Mouse (Mus musculus) intestine, embryonic 16.5 days (tissue): ENCODE data around the gene Gm17349. TPM values are rescaled to one million over a fixed set of nuclear protein-coding genes. Genes with fewer than 3 reads are reported as not detected.
"Not testable (repeated sequence)": the region's sequence is repeated elsewhere in the genome, so short reads cannot be mapped to it uniquely, and the experiment has no call there.

ENCODE experiments used
- ATAC-seq: fragments of 200-750 bp; cut with Nextera tagmentation; 2 replicates; pipeline ENCODE4 v1.8.0; 2017; ENCODE audit warnings: moderate TSS enrichment, moderate library complexity
- H3K27ac ChIP-seq: fragments of 300-500 bp; sonication (generic); 2 replicates; pipeline ENCODE4 v1.5.1; 2014; ENCODE audit warnings: mild to moderate bottlenecking, low read length
- H3K27me3 ChIP-seq: fragments of 300-500 bp; sonication (generic); replicated peaks from 2 replicates; pipeline ENCODE4 v1.6.1; 2014; ENCODE audit warnings: low read length, control low read depth, mixed read lengths; ENCODE audit not compliant: control insufficient read depth, insufficient read depth
- H3K36me3 ChIP-seq: fragments of 300-500 bp; sonication (generic); 2 replicates; pipeline ENCODE4 v1.6.1; 2014; ENCODE audit warnings: low read length, control low read depth; ENCODE audit not compliant: control insufficient read depth, insufficient read depth
- H3K4me1 ChIP-seq: fragments of 300-500 bp; sonication (generic); 2 replicates; pipeline ENCODE4 v1.6.1; 2014; ENCODE audit warnings: low read length, control low read depth, mixed read lengths; ENCODE audit not compliant: control insufficient read depth, insufficient read depth
- H3K4me2 ChIP-seq: fragments of 300-500 bp; sonication (generic); 2 replicates; pipeline ENCODE4 v1.6.1; 2014; ENCODE audit warnings: low read depth, low read length, control low read depth
- H3K4me3 ChIP-seq: fragments of 300-500 bp; sonication (generic); 2 replicates; pipeline ENCODE4 v1.5.1; 2014; ENCODE audit warnings: mild to moderate bottlenecking, low read length
- H3K9ac ChIP-seq: fragments of 300-500 bp; sonication (generic); 2 replicates; pipeline ENCODE4 v1.6.1; 2014; ENCODE audit warnings: low read depth, low read length
- H3K9me3 ChIP-seq: fragments of 300-500 bp; sonication (generic); 2 replicates; pipeline ENCODE4 v1.6.1; 2016; ENCODE audit warnings: low read length, control low read depth; ENCODE audit not compliant: control insufficient read depth
- WGBS: fragments of 180-500 bp; shearing (Covaris S2); extraction: QIAGEN DNeasy Blood & Tissue Kit; methylation state at CpG from one replicate; pipeline ENCODE4 v1.1.7; 2014; 5-methylcytosine and 5-hydroxymethylcytosine counted together
- polyA plus RNA-seq: library from polyadenylated mRNA; unstranded; fragments of >200 nt; fragmentation: Nextera tagmentation; extraction: Ambion mirVana; gene quantifications from 2 replicates; pipeline ENCODE4 v1.2.1, GENCODE M21; 2015

Gene Gm17349
- polyA plus RNA-seq, 1 experiment from 2014 or later: not detected

DNA sequence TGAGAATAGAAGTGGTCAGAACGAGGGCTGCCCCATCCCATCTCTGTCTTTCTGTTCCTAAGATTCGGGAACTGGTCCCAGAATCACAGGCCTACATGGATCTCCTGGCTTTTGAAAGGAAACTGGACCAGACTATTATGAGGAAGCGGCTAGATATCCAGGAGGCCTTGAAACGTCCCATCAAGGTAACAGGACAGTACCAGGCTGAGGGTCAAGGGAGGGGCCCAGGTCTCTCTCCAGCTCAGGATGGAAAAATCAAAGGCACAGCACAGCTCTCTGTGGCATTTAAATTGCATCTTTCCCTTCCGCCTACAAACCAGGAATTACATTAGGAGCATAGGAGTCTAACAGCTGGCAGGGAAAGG lies 1.6 kb downstream of the Gm17349 start:
- no peaks in the 10 kb centered on the region for H3K27me3 ChIP-seq
- WGBS: 64% methylated on average over 5 of the region's 5 CpGs
- no peak overlapping the region for H3K4me3 ChIP-seq
- peak overlapping the region; percentile 98; the same call in 1 of the 2 replicates for H3K9ac ChIP-seq
- H3K4me1 ChIP-seq: peaks cover 39% of the 10 kb centered on the region
- peak overlapping the region; percentile 35; the same call in 1 of the 2 replicates for H3K4me2 ChIP-seq
- H3K27ac ChIP-seq: peak overlapping the region; percentile 73
- H3K36me3 ChIP-seq: peaks cover 16% of the 10 kb centered on the region
- ATAC-seq: no peak
- H3K9me3 ChIP-seq: no peaks in the 10 kb centered on the region

DNA sequence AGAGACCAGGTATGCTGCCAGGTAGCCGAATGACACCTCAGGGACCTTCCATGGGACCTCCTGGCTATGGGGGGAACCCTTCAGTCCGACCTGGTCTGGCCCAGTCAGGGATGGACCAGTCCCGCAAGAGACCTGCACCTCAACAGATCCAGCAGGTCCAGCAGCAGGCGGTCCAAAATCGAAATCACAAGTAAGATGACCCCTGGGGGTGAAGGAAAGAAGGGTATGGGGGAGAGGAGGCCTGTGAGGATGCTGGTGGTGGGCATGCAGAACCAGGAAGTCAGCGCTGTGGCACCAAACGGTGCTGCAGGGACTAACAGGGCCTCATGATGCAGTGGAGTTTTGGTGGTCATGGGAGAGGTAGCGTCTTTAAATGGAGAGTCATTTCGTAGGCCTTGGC lies 2.2 kb downstream of the Gm17349 start:
- ATAC-seq: no peak
- 68% methylated on average over 9 of the region's 9 CpGs for WGBS
- H3K4me3 ChIP-seq: peak overlapping the region; percentile 86
- H3K4me1 ChIP-seq: peaks cover 41% of the 10 kb centered on the region
- no peaks in the 10 kb centered on the region for H3K27me3 ChIP-seq
- H3K27ac ChIP-seq: 0 out of 2 replicates have a peak overlapping the region, but pooled peaks have one; percentile 97
- H3K36me3 ChIP-seq: peaks cover 12% of the 10 kb centered on the region
- no peaks in the 10 kb centered on the region for H3K9me3 ChIP-seq
- H3K4me2 ChIP-seq: peak overlapping the region; percentile 62
- peak overlapping the region; percentile 98 for H3K9ac ChIP-seq

GRCm38 (mm10) chr15:99701999-99702900 lies 3.0 kb downstream of the Gm17349 start, which contains the start of gene Smarcd1:
Smarcd1 (plus strand) TSS chr15:99702129.
- ATAC-seq: peak; percentile 80
- H3K9me3 ChIP-seq: no peaks in the 10 kb centered on the region
- peak within 1 kb of the TSS; percentile 62 for H3K4me2 ChIP-seq
- H3K9ac ChIP-seq: peak within 1 kb of the TSS; percentile 98
- H3K4me1 ChIP-seq: peaks cover 41% of the 10 kb centered on the region
- peaks cover 6% of the 10 kb centered on the region for H3K36me3 ChIP-seq
- 1% methylated on average over 71 of the region's 71 CpGs for WGBS
- H3K4me3 ChIP-seq: peak within 1 kb of the TSS; percentile 86
- H3K27me3 ChIP-seq: 0 out of 2 replicates have a peak, but pooled peaks cover 5% of the 10 kb centered on the region
- peak within 1 kb of the TSS; percentile 97 for H3K27ac ChIP-seq

DNA sequence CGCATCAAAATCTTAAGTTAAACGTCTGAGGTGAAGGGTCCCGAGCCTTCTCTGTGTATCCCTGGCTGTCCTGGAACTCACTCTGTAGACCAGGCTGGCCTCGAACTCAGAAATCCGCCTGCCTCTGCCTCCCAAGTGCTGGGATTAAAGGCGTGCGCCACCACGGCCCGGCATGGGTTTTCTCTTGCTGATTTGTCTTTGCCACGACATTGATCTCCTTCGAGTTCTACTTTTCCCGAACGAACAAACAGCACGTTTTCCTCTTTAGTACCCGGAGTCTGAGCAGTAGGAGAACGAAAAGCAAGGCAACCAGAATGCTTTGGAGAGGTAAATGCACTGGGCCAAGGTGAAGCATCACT lies 3.7 kb downstream of the Gm17349 start:
- not testable (repeated sequence) for H3K36me3 ChIP-seq, H3K9me3 ChIP-seq, H3K27me3 ChIP-seq, ATAC-seq
- H3K9ac ChIP-seq: peak overlapping the region; percentile 98
- H3K27ac ChIP-seq: peak overlapping the region; percentile 94
- H3K4me1 ChIP-seq: peaks cover 41% of the 10 kb centered on the region
- 39% methylated on average over 16 of the region's 16 CpGs for WGBS
- H3K4me2 ChIP-seq: peak overlapping the region; percentile 51
- H3K4me3 ChIP-seq: peak overlapping the region; percentile 86

DNA sequence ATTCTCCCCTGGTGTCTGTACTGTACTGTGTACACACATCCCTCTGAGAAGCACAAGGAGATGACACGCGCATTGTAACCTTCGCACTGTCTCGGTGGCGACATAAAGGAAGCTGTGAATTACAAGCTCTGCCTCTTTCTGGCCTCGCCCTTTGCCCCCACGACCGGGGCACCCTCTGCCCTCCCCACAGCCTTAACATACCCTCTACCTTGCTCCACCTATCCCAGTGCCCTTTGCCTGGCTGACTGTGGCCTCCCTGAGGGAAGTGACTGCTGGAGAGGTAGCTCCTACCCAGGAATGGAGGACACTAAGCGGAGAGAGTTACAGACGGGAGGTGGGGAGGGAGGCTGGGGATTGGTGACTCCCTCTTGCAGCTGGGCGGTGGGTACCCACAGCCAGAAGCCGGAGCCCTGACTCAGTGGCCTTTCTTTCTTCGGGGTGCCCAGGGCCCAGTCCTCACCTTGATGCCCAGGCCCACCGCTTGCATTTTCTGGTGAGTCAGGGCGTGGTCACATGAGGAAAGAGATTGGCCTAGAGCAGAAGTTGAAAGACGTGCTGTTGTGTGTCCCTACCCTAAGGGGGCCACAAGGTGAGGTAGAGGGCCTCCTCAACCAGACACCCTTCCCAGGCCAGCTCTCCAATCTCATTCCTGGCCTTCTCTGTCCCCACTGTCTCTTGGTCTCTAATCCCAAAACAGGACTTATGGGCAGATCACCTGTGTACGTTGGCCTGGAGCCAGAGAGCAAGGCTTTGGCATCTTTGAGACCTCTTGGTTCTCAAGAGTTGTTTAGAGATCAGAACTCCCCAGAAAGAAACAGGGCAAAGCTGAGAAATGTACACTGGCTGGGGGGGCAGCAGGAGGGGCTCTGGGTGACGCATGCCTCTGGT lies 4.8 kb downstream of the Gm17349 start:
- Histone ChIP-seq H3K4me1 (peaks cover 41% of the 10 kb centered on the region), H3K9ac (peak overlapping the region; percentile 98), H3K4me2 (peak overlapping the region; percentile 51), H3K36me3 (0 out of 2 replicates have a peak, but pooled peaks cover 2% of the 10 kb centered on the region), H3K9me3 (no peaks in the 10 kb centered on the region), H3K27ac (peak overlapping the region; percentile 94), H3K27me3 (0 out of 2 replicates have a peak, but pooled peaks cover 7% of the 10 kb centered on the region), H3K4me3 (peak overlapping the region; percentile 86)
- peak; percentile 85 for ATAC-seq
- 69% methylated on average over 18 of the region's 18 CpGs for WGBS

DNA sequence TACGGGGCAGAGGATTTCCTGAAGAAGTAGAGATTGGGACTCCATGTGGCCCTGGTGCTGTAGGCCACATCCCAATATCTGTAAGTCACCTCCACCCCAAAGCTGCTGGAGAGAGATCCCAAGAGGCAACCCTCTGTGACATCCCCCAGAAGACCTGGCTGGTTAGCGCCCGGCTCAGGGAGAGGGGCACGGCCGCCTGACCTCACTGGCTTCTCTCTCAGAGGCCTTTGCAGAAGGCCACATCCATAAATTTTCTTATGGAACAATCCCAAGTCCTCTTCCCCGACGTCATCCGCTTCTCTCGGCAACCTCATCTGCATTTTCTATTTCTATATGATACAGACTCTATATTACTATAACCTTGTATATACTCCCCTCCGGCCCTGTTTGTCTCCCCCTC lies 5.6 kb downstream of the Gm17349 start:
- H3K9me3 ChIP-seq: no peaks in the 10 kb centered on the region
- 0 out of 2 replicates have a peak, but pooled peaks cover 2% of the 10 kb centered on the region for H3K36me3 ChIP-seq
- no peak overlapping the region; the same call in 1 of the 2 replicates for H3K9ac ChIP-seq
- ATAC-seq: no peak
- peaks cover 38% of the 10 kb centered on the region for H3K4me1 ChIP-seq
- H3K4me2 ChIP-seq: peak overlapping the region; percentile 25; the same call in 1 of the 2 replicates
- H3K27me3 ChIP-seq: 0 out of 2 replicates have a peak, but pooled peaks cover 7% of the 10 kb centered on the region
- H3K27ac ChIP-seq: peak overlapping the region; percentile 94
- no peak overlapping the region for H3K4me3 ChIP-seq
- WGBS: 74% methylated on average over 10 of the region's 10 CpGs

DNA sequence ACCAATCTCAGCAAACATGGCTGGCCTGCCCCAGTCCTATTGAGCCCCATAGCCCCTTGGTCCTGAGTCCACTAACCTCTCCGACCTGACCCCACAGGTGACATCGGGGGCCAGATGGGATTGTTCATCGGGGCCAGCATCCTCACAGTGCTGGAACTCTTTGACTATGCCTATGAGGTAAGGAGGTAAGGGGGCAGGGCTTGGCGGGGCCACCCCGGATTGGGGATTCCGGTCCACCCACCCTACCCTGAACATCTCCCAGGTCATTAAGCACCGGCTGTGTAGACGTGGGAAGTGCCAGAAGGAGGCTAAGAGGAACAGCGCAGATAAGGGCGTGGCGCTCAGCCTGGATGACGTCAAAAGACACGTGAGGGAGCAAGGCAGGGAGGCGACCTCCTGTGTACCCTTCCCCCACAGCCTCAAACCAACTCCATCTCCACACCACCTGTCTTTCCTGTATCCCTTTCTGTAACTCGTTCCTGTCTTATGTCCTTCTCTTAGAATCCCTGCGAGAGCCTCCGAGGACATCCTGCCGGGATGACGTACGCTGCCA lies 6.7 kb downstream of the Gm17349 start:
- 0 out of 2 replicates have a peak, but pooled peaks cover 7% of the 10 kb centered on the region for H3K27me3 ChIP-seq
- H3K9me3 ChIP-seq: no peaks in the 10 kb centered on the region
- H3K4me1 ChIP-seq: peaks cover 27% of the 10 kb centered on the region
- H3K36me3 ChIP-seq: no peaks in the 10 kb centered on the region
- no peak overlapping the region for H3K27ac ChIP-seq
- 0 out of 2 replicates have a peak overlapping the region, but pooled peaks have one; percentile 19 for H3K9ac ChIP-seq
- WGBS: 37% methylated on average over 20 of the region's 20 CpGs
- no peak for ATAC-seq
- H3K4me2 ChIP-seq: no peak overlapping the region; the same call in 1 of the 2 replicates
- no peak overlapping the region for H3K4me3 ChIP-seq

GRCm38 (mm10) chr15:99697309-99697708 lies 8.0 kb downstream of the Gm17349 start:
- Histone ChIP-seq H3K9me3 (no peaks in the 10 kb centered on the region), H3K4me2 (no peak overlapping the region), H3K27ac (no peak overlapping the region), H3K27me3 (0 out of 2 replicates have a peak, but pooled peaks cover 7% of the 10 kb centered on the region), H3K9ac (no peak overlapping the region), H3K4me1 (peaks cover 16% of the 10 kb centered on the region), H3K36me3 (no peaks in the 10 kb centered on the region), H3K4me3 (no peak overlapping the region)
- 11% methylated on average over 2 of the region's 2 CpGs for WGBS
- no peak for ATAC-seq
